Mouse (Mus musculus) liver, postnatal 0 days (tissue): ENCODE data around the gene Rps12.
"Not testable (repeated sequence)": the region's sequence is repeated elsewhere in the genome, so short reads cannot be mapped to it uniquely, and the experiment has no call there.

ENCODE experiments used
- CTCF ChIP-seq: sonication (generic); IDR thresholded peaks from 2 replicates; pipeline ENCODE4 v1.5.1; 2016; ENCODE audit warnings: antibody characterized with exemption, low read depth
- EP300 ChIP-seq: IDR thresholded peaks from 2 replicates; pipeline ENCODE4 v1.6.1; 2016; ENCODE audit warnings: antibody characterized with exemption, low read depth, mild to moderate bottlenecking

- TF ChIP-seq CTCF, EP300: not testable (repeated sequence)
These were observed 1.5 kb downstream of the Rps12 start for GRCm38 (mm10) chr10:23785599-23785998.
